Mouse (Mus musculus) inflammation-experienced regulatory T-cells (primary cell): ENCODE measurements around the gene Sh3bp4. TPM values are rescaled to one million over a fixed set of nuclear protein-coding genes. Genes with fewer than 3 reads are reported as not detected.

Source experiments
- polyA plus RNA-seq, 2 experiments: library from polyadenylated mRNA; unstranded; fragments of 100-300 nt; shearing (Covaris generic); gene quantifications; one replicate each; pipeline ENCODE4 v1.2.1; 2017

The Sh3bp4 gene
- polyA plus RNA-seq: 1 to 10 TPM; 1.2 to 2.8 TPM

DNA sequence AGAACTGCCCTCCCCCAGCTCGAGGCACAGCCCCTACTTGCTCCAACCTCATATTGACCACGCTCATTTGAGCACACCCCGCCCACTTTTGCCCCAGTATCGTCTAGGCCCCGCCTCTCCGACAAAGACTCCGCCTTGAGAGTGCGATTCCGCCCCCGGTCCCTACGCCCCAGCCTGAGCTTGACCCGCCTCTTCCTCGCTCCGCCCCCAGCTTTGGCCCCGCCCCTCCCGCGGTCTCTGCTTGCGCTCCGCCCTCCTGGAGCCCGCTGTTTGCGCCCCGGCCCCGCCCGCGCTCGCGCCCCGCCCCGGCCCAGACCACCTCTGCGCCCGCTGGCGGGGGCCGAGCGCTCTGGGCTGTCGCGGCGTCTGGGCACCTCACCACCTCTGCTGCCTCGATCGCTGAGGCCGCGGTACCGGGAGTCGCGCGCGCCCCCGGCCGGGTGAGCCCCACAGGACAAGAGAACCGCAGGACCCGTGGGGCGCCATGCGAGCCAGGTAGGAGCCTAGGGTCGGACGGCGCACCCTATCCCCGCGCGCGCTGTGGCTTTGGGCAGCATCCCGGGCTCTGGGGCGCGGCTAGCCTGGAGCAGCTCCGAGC lies at the start of gene Sh3bp4:
TSS of gene Sh3bp4 (plus strand) at position 313 of the 598 bp plus-strand sequence.

